Mouse (Mus musculus) c-Kit-positive CD71-positive TER-119-negative erythroid progenitor cells, embryonic 14.5 days (primary cell): ENCODE measurements around the gene Sae1.
A peak's percentile ranks its signal among the peaks of the same experiment; 100 is the strongest.
"Not testable (repeated sequence)": the region's sequence is repeated elsewhere in the genome, so short reads cannot be mapped to it uniquely, and the experiment has no call there.

Source experiments
- DNase-seq: peaks from one replicate; pipeline ENCODE4 v3.0.0-alpha.2; 2013; ENCODE audit warnings: low read depth

Gene Sae1

GRCm38 (mm10) chr7:16402968-16403948, 15.7 kb upstream of the Sae1 start:
- DNase-seq, result no peak

- DNase-seq, result no peak
Measured at GRCm38 (mm10) chr7:16402449-16402848, 14.8 kb upstream of the Sae1 start.

GRCm38 (mm10) chr7:16401991-16402431, 14.4 kb upstream of the Sae1 start:
- DNase-seq, result peak; percentile 94

- no peak for DNase-seq
Measured at GRCm38 (mm10) chr7:16400689-16401611, 13.3 kb upstream of the Sae1 start, which contains the start of gene Zc3h4. Zc3h4 (plus strand) TSS chr7:16400910.

- peak; percentile 96 for DNase-seq
Measured at GRCm38 (mm10) chr7:16399820-16400688, 12.4 kb upstream of the Sae1 start.

- DNase-seq, result peak; percentile 94
Measured at GRCm38 (mm10) chr7:16399098-16399819, 11.7 kb upstream of the Sae1 start.

GRCm38 (mm10) chr7:16398387-16399050, 10.9 kb upstream of the Sae1 start:
- no peak for DNase-seq

- DNase-seq, result no peak
Measured at GRCm38 (mm10) chr7:16397465-16397864, 9.9 kb upstream of the Sae1 start.

GRCm38 (mm10) chr7:16395944-16396343, 8.3 kb upstream of the Sae1 start:
- DNase-seq, result no peak

- DNase-seq, result no peak
Measured at GRCm38 (mm10) chr7:16392923-16393322, 5.3 kb upstream of the Sae1 start.

- not testable (repeated sequence) for DNase-seq
Measured at GRCm38 (mm10) chr7:16389942-16390341, 2.3 kb upstream of the Sae1 start.

- DNase-seq, result peak; percentile 67
Measured at GRCm38 (mm10) chr7:16376505-16376904, 11.1 kb downstream of the Sae1 start.

- no peak for DNase-seq
Measured at GRCm38 (mm10) chr7:16374989-16375388, 12.6 kb downstream of the Sae1 start.

GRCm38 (mm10) chr7:16373719-16374118, 13.9 kb downstream of the Sae1 start:
- DNase-seq, result no peak

GRCm38 (mm10) chr7:16370596-16370995, 17.0 kb downstream of the Sae1 start:
- no peak for DNase-seq

- DNase-seq, result no peak
Measured at GRCm38 (mm10) chr7:16368835-16369234, 18.8 kb downstream of the Sae1 start.

- no peak for DNase-seq
Measured at GRCm38 (mm10) chr7:16366669-16367068, 20.9 kb downstream of the Sae1 start.

- no peak for DNase-seq
Measured at GRCm38 (mm10) chr7:16366133-16366646, 21.4 kb downstream of the Sae1 start.

GRCm38 (mm10) chr7:16364901-16365500, 22.6 kb downstream of the Sae1 start:
- DNase-seq, result no peak
